In the genomic region with DNA sequence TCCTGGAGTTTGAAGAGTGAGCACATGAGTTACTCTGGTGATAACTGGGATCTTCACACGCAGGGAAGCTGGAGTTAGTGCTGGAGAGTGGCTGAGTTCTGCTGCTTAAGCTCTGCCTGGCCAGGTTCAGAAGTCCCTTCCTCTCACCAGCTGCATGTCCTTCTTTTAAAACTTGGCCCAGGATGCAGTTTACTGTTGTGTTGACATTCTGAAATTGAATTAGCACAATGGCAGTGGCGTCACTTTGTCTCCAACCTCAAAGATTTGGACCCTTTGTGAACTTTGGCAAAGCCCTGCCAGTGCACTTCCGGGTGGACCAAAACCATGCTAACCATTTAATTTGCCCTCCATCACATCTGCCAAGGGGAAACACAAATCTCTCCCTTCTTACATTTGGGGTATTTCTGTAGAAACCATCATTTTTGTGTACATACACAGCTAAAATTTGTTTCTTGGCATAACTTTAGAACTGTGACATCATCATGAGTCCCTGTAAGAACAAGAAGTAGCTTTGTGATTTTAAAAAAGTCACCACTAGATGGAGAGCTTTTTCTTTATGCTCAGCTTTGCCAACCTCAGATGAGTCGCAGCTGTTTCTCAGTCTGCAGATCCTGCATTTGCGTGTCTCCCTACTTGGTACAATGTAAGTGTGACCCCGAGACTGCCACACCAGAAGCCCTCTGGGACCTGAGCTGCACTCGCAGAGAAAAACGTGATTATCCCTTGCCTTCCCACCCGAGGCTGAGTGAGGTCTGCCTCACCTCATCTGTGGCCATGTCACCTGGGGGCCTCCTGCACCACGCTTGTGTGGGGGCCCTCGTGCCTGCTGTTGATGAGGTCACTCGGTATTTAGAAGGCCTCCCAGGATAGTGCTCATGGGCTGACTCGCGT, we compare ENCODE assay signal across 8 mouse cellular contexts. TPM values are rescaled to one million over a fixed set of nuclear protein-coding genes. Genes with fewer than 3 reads are reported as not detected.
DNase-seq lines count a peak whose midpoint lies in the region; ATAC-seq and TF ChIP-seq lines count a peak whose summit lies in the region.

No protein-coding gene starts in this region.

- peaks cover 56% of the 10 kb centered on the region for H3K36me3 ChIP-seq in lung, embryonic 14.5 days (ENCODE audit: insufficient read depth)
- H3K36me3 ChIP-seq in heart, embryonic 10.5 days, result peaks cover 57% of the 10 kb centered on the region

- no peaks in the 10 kb centered on the region for H3K9me3 ChIP-seq in lung, embryonic 14.5 days (ENCODE audit: low read depth, low read length)
- no peaks in the 10 kb centered on the region for H3K9me3 ChIP-seq in heart, embryonic 10.5 days

- no peaks in the 10 kb centered on the region for H3K4me1 ChIP-seq in lung, embryonic 14.5 days (ENCODE audit: insufficient read depth)
- H3K4me1 ChIP-seq in heart, embryonic 10.5 days, result peaks cover 6% of the 10 kb centered on the region

- peak overlapping the region; percentile 5; the same call in 1 of the 2 replicates for H3K27ac ChIP-seq in lung, embryonic 14.5 days (ENCODE audit: low read depth)
- peak overlapping the region; percentile 37; the same call in 1 of the 2 replicates for H3K27ac ChIP-seq in heart, embryonic 10.5 days

- no peak overlapping the region for H3K9ac ChIP-seq in lung, embryonic 14.5 days

- no peak overlapping the region for H3K4me3 ChIP-seq in lung, embryonic 14.5 days (ENCODE audit: low read depth, low read length)
- H3K4me3 ChIP-seq in heart, embryonic 10.5 days, result no peak overlapping the region

- H3K27me3 ChIP-seq in lung, embryonic 14.5 days (ENCODE audit: insufficient read depth, low read length), result no peaks in the 10 kb centered on the region
- H3K27me3 ChIP-seq in heart, embryonic 10.5 days (ENCODE audit: insufficient read depth, poor library complexity, severe bottlenecking), result no peaks in the 10 kb centered on the region

- ATAC-seq in lung, embryonic 14.5 days (ENCODE audit: insufficient read depth), result peak; percentile 69
- ATAC-seq in activated CD4-positive, CD25-positive, alpha-beta regulatory T cell, adult 4 months, result peak; percentile 22

- 46% methylated on average over 14 of the region's 14 CpGs for WGBS in lung, embryonic 14.5 days
- 65% methylated on average over 14 of the region's 14 CpGs for WGBS in heart, embryonic 10.5 days

- DNase-seq in lung, embryonic 14.5 days, result peak; percentile 96
- no peak for DNase-seq in lung, postnatal 14 days
- DNase-seq in heart, embryonic 10.5 days (ENCODE audit: low spot score), result no peak
- DNase-seq in kidney, postnatal 14 days, result peak; percentile 53
- DNase-seq in naive thymus-derived CD4-positive, alpha-beta T cell, adult 2 months (ENCODE audit: low read depth), result peak; percentile 79
- no peak for DNase-seq in urinary bladder, postnatal 4 days (ENCODE audit: low spot score in 2 of 2)
- DNase-seq in gastrocnemius, postnatal 4 days (ENCODE audit: low spot score in 2 of 2), result no peak

- TF ChIP-seq CTCF in lung, embryonic 14.5 days (IDR thresholded peaks at IDR 0.05; ENCODE audit: low read depth), result peak; percentile 69

- no peak overlapping the region for H3K4me2 ChIP-seq in lung, embryonic 14.5 days

RNA-seq across cellular contexts. Expression of a gene that starts 21.1 kb away (rescaled TPM):
- polyA plus RNA-seq in lung, embryonic 14.5 days (2014; fragmentation: Nextera tagmentation; extraction: Ambion mirVana), result 408 and 411 TPM in 2 replicates
- 100 to 1,000 TPM; 491 to 502 TPM for polyA plus RNA-seq in activated CD4-positive, CD25-positive, alpha-beta regulatory T cell, adult 4 months (2017; shearing (Covaris generic))
- polyA plus RNA-seq in heart, embryonic 10.5 days (2016; fragmentation: Nextera tagmentation; extraction: Ambion mirVana), result 365 and 443 TPM in 2 replicates
- 100 to 1,000 TPM; 380 to 385 TPM for total RNA-seq in gastrocnemius, postnatal 4 days (2021)

RNA-seq across cellular contexts. Expression of a gene that starts 51.8 kb away (rescaled TPM):
- polyA plus RNA-seq in lung, embryonic 14.5 days (2014; fragmentation: Nextera tagmentation; extraction: Ambion mirVana), result 3.0 and 3.5 TPM in 2 replicates
- polyA plus RNA-seq in activated CD4-positive, CD25-positive, alpha-beta regulatory T cell, adult 4 months (2017; shearing (Covaris generic)), result 1 to 10 TPM; 2.1 to 2.2 TPM
- 0.39 and 2.7 TPM in 2 replicates for polyA plus RNA-seq in heart, embryonic 10.5 days (2016; fragmentation: Nextera tagmentation; extraction: Ambion mirVana)
- total RNA-seq in gastrocnemius, postnatal 4 days (2021), result 10 to 100 TPM in 1 of 2 experiments, 1 to 10 TPM in 1; 8.5 to 10.1 TPM

RNA-seq across cellular contexts. Expression of a gene that starts 58.5 kb away (rescaled TPM):
- polyA plus RNA-seq in lung, embryonic 14.5 days (2014; fragmentation: Nextera tagmentation; extraction: Ambion mirVana), result 24.1 and 24.9 TPM in 2 replicates
- polyA plus RNA-seq in activated CD4-positive, CD25-positive, alpha-beta regulatory T cell, adult 4 months (2017; shearing (Covaris generic)), result under 1 TPM in 1 of 2 experiments, not detected in 1; 0.29 TPM
- polyA plus RNA-seq in heart, embryonic 10.5 days (2016; fragmentation: Nextera tagmentation; extraction: Ambion mirVana), result 29.8 and 38.8 TPM in 2 replicates
- total RNA-seq in gastrocnemius, postnatal 4 days (2021), result 10 to 100 TPM; 71.1 to 86.4 TPM

Comparison
In these comparisons a context has a peak if more than half of its experiments do, and no peak if none do; other contexts are left out.
1. DNase-seq: peak in lung, embryonic 14.5 days (single experiment), kidney, postnatal 14 days (single experiment) and naive thymus-derived CD4-positive, alpha-beta T cell, adult 2 months (single experiment); none in lung, postnatal 14 days (single experiment), heart, embryonic 10.5 days (single experiment), urinary bladder, postnatal 4 days (0 of 2) and gastrocnemius, postnatal 4 days (0 of 2).
2. RNA of a gene that starts 58.5 kb away (polyA plus RNA-seq): 29.8 to 38.8 TPM in heart, embryonic 10.5 days and 24.1 to 24.9 TPM in lung, embryonic 14.5 days; 0.29 TPM in activated CD4-positive, CD25-positive, alpha-beta regulatory T cell, adult 4 months; every median in the first group is over 10 times any median in the second.